Mouse (Mus musculus): ENCODE measurements around the gene Adamts18.

- TF ChIP-seq CTCF (IDR thresholded peaks at IDR 0.05; ENCODE audit: control insufficient read depth, insufficient read depth, low read length) (no peak), POLR2A (IDR thresholded peaks at IDR 0.05; ENCODE audit: borderline replicate concordance, control insufficient read depth, low read depth, low read length) (no peak)
These were observed 23.9 kb upstream of the Adamts18 start for GRCm38 (mm10) chr8:113872436-113872835.
